Mouse (Mus musculus) forebrain, embryonic 14.5 days (tissue): ENCODE data around the gene Atp1b3. TPM values are rescaled to one million over a fixed set of nuclear protein-coding genes. Genes with fewer than 3 reads are reported as not detected.

ENCODE experiments used
- ATAC-seq: fragments of 200-750 bp; cut with Nextera tagmentation; 2 replicates; pipeline ENCODE4 v1.8.0; 2017; ENCODE audit warnings: mild to moderate bottlenecking, moderate library complexity
- DNase-seq: peaks from one replicate; pipeline ENCODE4 v3.0.0-alpha.2; 2015; ENCODE audit warnings: low spot score
- H3K27ac ChIP-seq: fragments of 300-500 bp; sonication (generic); 2 replicates; pipeline ENCODE4 v1.5.1; 2014; ENCODE audit warnings: low read depth, mild to moderate bottlenecking, control low read depth, low read length, moderate library complexity
- H3K27me3 ChIP-seq: fragments of 300-500 bp; sonication (generic); replicated peaks from 2 replicates; pipeline ENCODE4 v1.6.1; 2014; ENCODE audit warnings: low read length, control low read depth, mixed read lengths; ENCODE audit not compliant: control insufficient read depth, insufficient read depth
- H3K36me3 ChIP-seq: fragments of 300-500 bp; sonication (generic); 2 replicates; pipeline ENCODE4 v1.6.1; 2014; ENCODE audit warnings: low read length, control low read depth; ENCODE audit not compliant: control insufficient read depth, insufficient read depth
- H3K4me1 ChIP-seq: fragments of 300-500 bp; sonication (generic); 2 replicates; pipeline ENCODE4 v1.6.1; 2014; ENCODE audit warnings: antibody characterized with exemption, low read length, control low read depth; ENCODE audit not compliant: control insufficient read depth, insufficient read depth
- H3K4me2 ChIP-seq: fragments of 300-500 bp; sonication (generic); 2 replicates; pipeline ENCODE4 v1.6.1; 2014; ENCODE audit warnings: mild to moderate bottlenecking, control low read depth, low read length
- H3K4me3 ChIP-seq: fragments of 300-500 bp; sonication (generic); 2 replicates; pipeline ENCODE4 v1.5.1; 2014; ENCODE audit warnings: low read depth, low read length, control low read depth
- H3K9ac ChIP-seq: fragments of 300-500 bp; sonication (generic); 2 replicates; pipeline ENCODE4 v1.6.1; 2014; ENCODE audit warnings: mild to moderate bottlenecking, low read length, control low read depth, moderate library complexity
- H3K9me3 ChIP-seq: fragments of 300-500 bp; sonication (generic); replicated peaks from 2 replicates; pipeline ENCODE4 v1.6.1; 2016; ENCODE audit warnings: low read length, control low read depth, mixed read lengths; ENCODE audit not compliant: control insufficient read depth
- WGBS: fragments of 180-500 bp; shearing (Covaris S2); extraction: QIAGEN DNeasy Blood & Tissue Kit; methylation state at CpG from one replicate; pipeline ENCODE4 v1.1.7; 2014; 5-methylcytosine and 5-hydroxymethylcytosine counted together
- polyA plus RNA-seq: library from polyadenylated mRNA; unstranded; fragments of >200 nt; fragmentation: Nextera tagmentation; extraction: Ambion mirVana; gene quantifications from 2 replicates; pipeline ENCODE4 v1.2.1, GENCODE M21; 2014

Atp1b3 gene
- polyA plus RNA-seq, 1 experiment from 2014 or later, result 143 TPM

DNA sequence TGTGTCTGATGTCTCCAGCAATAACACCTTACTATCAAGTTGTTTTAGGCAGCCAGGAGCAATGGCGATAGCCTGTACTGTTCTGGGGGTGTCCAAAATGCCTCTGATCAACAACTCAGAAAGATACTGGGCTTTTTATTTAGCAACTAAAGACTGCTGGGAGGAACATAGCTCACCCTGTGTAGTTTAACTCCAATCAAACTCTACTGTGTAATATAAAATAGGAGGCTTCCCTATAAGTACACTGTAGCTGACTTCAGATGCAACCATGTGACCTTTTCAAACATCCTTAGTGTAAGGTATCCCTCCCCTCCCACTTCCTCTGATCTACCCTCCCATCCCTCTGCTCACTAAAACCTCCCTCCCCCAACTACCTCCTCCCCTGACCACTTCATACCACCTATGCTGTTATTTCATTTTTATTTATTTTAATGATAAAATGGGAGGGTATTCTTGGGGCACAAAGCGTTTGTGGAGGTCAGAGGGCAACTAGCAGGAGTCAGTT is 29.5 kb upstream of the Atp1b3 start:
- Histone ChIP-seq H3K9me3 (no peaks in the 10 kb centered on the region), H3K4me1 (0 out of 2 replicates have a peak, but pooled peaks cover 3% of the 10 kb centered on the region), H3K4me3 (no peak overlapping the region), H3K4me2 (no peak overlapping the region), H3K27me3 (no peaks in the 10 kb centered on the region), H3K27ac (no peak overlapping the region), H3K36me3 (no peaks in the 10 kb centered on the region), H3K9ac (no peak overlapping the region)
- ATAC-seq, result no peak
- 81% methylated on average over 2 of the region's 2 CpGs for WGBS
- no peak for DNase-seq

DNA sequence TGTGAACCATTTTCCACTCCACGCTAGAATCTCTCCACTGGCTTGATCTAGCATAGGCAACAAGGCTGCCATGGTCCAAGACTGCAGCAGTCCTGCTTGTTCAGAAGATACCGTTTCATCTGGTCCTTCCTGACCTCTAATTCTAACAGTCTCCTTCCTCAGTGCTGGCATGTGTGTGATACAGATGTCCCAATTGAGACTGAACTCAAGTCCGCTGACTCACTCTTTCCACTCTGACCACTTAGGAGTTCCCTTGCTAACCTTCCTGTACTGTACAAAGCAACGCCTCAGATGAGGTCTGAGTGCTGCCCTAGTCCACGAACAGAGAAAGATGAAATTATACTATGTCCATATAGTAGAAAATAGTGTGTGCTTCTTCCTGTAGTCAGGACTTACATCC is 28.9 kb upstream of the Atp1b3 start:
- Histone ChIP-seq H3K9ac (no peak overlapping the region), H3K27ac (no peak overlapping the region), H3K4me2 (no peak overlapping the region), H3K9me3 (no peaks in the 10 kb centered on the region), H3K4me3 (no peak overlapping the region), H3K36me3 (no peaks in the 10 kb centered on the region), H3K4me1 (0 out of 2 replicates have a peak, but pooled peaks cover 1% of the 10 kb centered on the region), H3K27me3 (no peaks in the 10 kb centered on the region)
- DNase-seq (no peak), ATAC-seq (no peak)
- 90% methylated on average over 5 of the region's 5 CpGs for WGBS

DNA sequence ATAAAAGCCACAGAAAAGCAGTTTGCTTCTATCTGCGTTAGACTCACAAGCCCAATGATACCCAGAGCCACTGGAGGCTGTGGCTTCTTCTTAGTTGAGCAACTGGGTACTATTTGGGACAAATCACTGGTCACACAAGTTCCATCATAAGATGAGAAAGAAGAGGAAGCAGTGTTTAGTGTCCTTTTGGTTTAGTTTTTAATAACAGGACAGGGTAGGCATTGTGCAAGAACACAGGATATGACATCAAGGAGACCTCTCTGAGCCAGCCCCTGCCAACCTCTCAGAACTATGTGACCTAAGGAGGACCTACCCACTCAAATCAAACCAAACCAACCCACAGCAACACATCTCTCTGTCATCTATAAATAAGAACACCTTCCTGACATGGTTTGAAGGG is 27.7 kb upstream of the Atp1b3 start:
- no peak for DNase-seq
- H3K4me1 ChIP-seq, result no peaks in the 10 kb centered on the region
- H3K4me2 ChIP-seq, result no peak overlapping the region
- ATAC-seq, result no peak
- no peaks in the 10 kb centered on the region for H3K9me3 ChIP-seq
- H3K9ac ChIP-seq, result no peak overlapping the region
- H3K4me3 ChIP-seq, result no peak overlapping the region
- WGBS, result 93% methylated on average over 1 of the region's 1 CpGs
- H3K27me3 ChIP-seq, result no peaks in the 10 kb centered on the region
- H3K27ac ChIP-seq, result no peak overlapping the region
- H3K36me3 ChIP-seq, result no peaks in the 10 kb centered on the region

DNA sequence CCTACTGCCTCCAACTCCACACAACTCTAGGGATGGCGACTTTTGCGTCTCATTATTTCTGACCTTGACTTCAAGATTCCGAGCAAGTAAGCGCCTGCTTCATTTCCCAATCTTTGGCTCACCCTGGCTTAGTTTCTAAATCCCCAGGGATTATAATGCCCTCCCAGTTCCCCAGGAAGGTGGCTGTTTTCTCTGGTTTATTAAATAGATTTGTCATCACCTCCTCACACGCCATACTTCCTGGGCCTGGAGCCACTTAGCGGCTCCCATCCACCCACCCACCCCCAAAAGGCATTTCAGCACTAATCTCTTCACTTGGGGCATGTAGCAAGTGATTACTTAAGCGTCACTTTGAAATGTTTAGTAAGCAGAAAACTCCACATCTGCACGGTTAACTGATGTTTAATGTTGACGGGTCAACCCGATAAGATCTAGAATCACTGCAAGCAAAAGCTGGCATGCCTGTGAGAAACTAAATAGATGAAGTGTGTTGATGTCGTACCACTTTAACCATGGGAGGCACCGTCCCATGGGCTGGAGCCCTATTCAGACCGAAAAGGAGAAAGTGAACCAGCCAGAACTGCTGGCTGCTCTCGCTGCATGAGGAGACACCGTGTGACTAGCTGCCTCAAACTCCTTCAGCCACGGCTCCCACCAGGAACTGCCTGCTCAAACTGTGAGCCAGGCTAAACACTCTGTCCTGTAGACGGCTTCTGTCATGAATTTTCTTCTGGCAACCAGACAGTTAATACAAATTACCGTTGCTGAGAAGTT is 19.7 kb upstream of the Atp1b3 start:
- Histone ChIP-seq H3K36me3 (no peaks in the 10 kb centered on the region), H3K4me2 (no peak overlapping the region), H3K4me3 (no peak overlapping the region), H3K9me3 (no peaks in the 10 kb centered on the region), H3K27ac (no peak overlapping the region), H3K4me1 (no peaks in the 10 kb centered on the region), H3K27me3 (no peaks in the 10 kb centered on the region), H3K9ac (no peak overlapping the region)
- no peak for DNase-seq
- no peak for ATAC-seq
- 80% methylated on average over 18 of the region's 18 CpGs for WGBS

DNA sequence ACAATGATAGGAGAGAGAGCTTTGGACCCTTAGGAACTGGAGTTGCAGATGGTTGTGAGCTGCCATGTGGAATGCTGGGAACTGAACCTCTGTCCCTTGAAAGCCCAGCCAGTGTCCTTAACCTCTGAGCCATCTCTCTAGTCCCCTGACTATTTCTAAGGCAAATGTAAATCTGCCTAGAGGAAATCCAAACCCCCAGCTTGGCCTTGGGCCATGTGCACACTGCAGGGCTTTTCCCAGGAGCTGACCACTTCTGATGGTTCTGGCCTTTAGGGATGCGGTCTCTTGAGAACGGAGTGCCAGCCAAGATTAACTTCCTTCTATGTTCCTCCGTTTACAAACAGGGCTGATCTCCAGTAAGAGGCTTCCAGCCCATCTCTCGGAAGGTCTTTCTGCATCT is 18.5 kb upstream of the Atp1b3 start:
- DNase-seq (no peak), ATAC-seq (no peak)
- H3K4me2 ChIP-seq, result no peak overlapping the region
- H3K4me1 ChIP-seq, result no peaks in the 10 kb centered on the region
- H3K9ac ChIP-seq, result no peak overlapping the region
- H3K9me3 ChIP-seq, result no peaks in the 10 kb centered on the region
- H3K27ac ChIP-seq, result no peak overlapping the region
- WGBS, result 84% methylated on average over 4 of the region's 4 CpGs
- H3K4me3 ChIP-seq, result no peak overlapping the region
- H3K36me3 ChIP-seq, result no peaks in the 10 kb centered on the region
- no peaks in the 10 kb centered on the region for H3K27me3 ChIP-seq

DNA sequence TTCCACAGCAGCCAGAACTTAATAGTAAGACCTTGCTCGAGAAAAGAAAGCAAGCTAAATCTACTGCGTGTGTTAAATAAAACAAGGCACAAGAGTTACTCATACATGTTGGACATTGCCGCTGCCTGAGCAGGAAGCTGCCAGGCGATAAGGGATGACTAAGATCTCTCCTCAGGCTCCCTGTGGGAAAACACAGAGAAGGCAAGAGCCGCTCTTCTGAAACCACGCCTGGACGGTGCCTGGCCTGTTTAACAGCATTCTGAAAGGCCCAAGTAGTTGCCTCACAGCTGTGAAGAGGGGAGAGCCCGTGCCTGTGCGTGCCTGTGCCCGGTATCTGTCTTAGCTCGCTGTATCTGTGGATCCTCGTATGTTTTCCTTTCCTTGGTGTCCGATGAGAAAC is 17.2 kb upstream of the Atp1b3 start:
- Histone ChIP-seq H3K27me3 (no peaks in the 10 kb centered on the region), H3K9ac (no peak overlapping the region), H3K4me2 (no peak overlapping the region), H3K36me3 (no peaks in the 10 kb centered on the region), H3K9me3 (no peaks in the 10 kb centered on the region), H3K4me1 (no peaks in the 10 kb centered on the region), H3K27ac (no peak overlapping the region), H3K4me3 (no peak overlapping the region)
- no peak for ATAC-seq
- DNase-seq, result no peak
- 89% methylated on average over 13 of the region's 13 CpGs for WGBS

DNA sequence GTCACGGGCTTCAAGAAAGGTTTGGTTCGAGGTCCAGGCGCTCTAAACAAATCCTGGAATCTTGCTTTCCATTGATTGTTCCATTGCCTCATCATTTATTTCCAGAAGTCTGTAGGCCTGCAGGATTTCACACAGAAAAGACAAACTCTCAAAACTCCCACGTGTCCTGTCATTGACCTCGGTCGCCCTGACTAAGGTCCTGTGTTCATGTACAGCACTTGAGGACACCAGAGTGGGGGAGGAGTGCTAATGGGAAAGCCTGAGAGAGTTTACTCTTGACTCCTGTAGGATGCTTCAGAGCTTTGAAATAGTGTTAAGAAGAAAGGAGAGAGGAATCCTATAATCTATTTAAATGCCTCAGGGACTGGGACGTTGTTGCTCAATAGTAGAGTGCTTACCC is 15.3 kb upstream of the Atp1b3 start:
- Histone ChIP-seq H3K9ac (no peak overlapping the region), H3K27ac (no peak overlapping the region), H3K4me3 (no peak overlapping the region), H3K4me1 (no peaks in the 10 kb centered on the region), H3K36me3 (no peaks in the 10 kb centered on the region), H3K4me2 (no peak overlapping the region), H3K9me3 (no peaks in the 10 kb centered on the region), H3K27me3 (no peaks in the 10 kb centered on the region)
- ATAC-seq (no peak), DNase-seq (no peak)
- WGBS, result 74% methylated on average over 7 of the region's 7 CpGs

DNA sequence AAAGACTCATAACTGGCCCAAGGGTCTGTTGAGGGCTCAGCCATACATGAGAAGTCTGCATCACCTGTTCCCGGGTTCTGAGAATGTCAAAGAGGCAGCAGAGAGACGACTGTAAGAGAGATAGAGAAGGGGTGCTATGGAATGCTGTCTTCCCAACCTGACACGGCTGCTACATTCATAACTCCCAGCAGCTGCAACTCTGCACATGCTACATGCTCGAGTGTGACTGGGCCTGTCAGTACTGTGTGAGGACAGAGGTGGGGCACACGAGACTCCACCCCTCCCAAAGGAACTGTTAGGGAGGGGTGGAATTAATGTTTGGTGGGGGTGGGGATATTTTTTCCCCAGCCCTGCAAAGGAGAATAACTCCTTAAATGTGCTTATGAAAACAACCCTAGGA is 14.5 kb upstream of the Atp1b3 start:
- Histone ChIP-seq H3K36me3 (no peaks in the 10 kb centered on the region), H3K9ac (no peak overlapping the region), H3K4me1 (no peaks in the 10 kb centered on the region), H3K27ac (no peak overlapping the region), H3K9me3 (no peaks in the 10 kb centered on the region), H3K27me3 (no peaks in the 10 kb centered on the region), H3K4me2 (no peak overlapping the region), H3K4me3 (no peak overlapping the region)
- 81% methylated on average over 5 of the region's 5 CpGs for WGBS
- DNase-seq (no peak), ATAC-seq (no peak)

DNA sequence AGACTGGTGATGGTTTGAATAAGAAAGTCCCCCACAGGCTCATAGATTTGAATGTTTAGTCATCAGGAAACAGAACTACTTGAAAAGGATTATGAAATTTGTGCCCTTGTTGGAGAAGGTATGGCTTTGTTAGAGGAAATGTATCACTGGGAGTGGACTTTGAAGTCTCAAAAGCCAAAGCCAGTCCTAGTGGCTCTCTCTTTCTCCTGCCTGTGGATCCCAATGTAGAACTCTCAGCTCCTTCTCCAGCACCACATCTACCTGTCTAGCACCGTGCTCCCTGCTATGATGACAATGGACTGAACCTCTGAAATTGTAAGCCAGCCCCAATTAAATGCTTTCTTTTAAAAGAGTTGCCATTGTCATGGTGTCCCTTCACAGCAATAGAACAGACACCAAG is 12.9 kb upstream of the Atp1b3 start:
- DNase-seq (no peak), ATAC-seq (no peak)
- Histone ChIP-seq H3K9me3 (no peaks in the 10 kb centered on the region), H3K9ac (no peak overlapping the region), H3K4me2 (no peak overlapping the region), H3K27me3 (no peaks in the 10 kb centered on the region), H3K4me3 (no peak overlapping the region), H3K27ac (no peak overlapping the region), H3K36me3 (no peaks in the 10 kb centered on the region), H3K4me1 (no peaks in the 10 kb centered on the region)
- 94% methylated on average over 1 of the region's 1 CpGs for WGBS
